Mouse (Mus musculus): ENCODE measurements at regions not wholly inside any gene's neighbourhood (a gene's known extent, or its start where the extent isn't known, plus 50 kb on each side); places are given as distances from the start of the nearest gene placed in this dataset.
"Not testable (repeated sequence)": the region's sequence is repeated elsewhere in the genome, so short reads cannot be mapped to it uniquely, and the experiment has no call there.

DNA sequence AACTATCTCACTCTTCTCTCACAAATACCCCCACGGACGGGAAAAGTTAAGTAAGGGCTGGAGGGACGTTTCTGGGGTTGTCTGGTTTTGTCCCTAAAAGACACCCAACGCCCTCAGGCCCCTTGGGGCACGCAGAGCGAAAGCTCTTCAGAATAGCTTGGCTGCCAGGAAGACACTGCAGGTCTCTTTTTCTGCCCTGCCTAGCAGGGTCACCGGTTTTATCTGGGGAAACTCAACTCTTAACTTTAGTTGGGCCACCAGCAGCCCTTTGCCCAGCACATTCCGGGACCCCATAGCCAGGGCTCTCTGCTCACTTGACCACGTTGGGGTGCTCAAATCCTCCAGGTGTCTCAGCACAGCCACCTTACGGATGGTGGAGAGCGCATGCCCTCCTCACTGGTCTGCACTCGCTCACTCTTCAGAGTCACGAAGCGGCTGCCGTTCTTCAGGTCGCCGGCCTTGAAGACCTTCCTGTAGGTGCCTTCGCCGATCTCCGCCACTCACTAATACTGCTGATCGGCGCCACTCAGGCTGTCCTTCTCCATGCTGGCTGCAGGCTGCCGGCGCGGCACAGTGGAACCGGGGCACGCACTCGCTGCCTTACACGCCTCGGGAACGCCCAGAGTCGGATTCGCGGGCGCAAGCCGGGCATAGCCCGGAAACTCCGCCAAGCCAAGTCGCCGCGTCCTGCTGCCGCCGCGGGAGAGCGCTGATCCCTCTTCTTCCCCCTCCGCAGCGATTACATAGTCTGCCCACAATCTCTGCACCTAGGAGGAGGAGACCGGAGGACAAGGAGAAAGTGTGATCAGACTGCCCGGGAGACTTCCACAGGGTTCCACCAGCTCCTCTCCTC, 83.0 kb downstream of the Ulbp1 start:
- DNase-seq (ENCODE audit: low spot score in 2 of 2): peak; percentile 7 to 23

DNA sequence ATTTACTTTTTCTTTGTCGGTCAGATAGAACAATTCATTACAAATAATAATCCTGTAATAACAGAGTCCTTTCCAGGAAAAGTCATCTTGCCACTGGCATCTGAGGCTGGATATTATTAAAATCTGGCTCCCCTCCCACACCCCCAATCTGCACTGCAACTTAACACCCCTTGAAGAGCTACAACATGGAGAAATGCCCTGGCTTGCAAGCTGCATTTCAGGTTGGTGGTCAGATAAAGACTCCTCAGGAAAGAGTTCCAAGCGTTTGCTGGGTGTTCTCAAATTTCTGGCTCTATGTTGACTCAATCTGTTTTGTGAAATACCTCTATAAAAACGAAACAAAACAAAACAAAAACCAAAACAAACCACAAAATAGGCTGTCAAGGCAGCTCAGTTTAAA, 114.6 kb downstream of the Ulbp1 start:
- DNase-seq (ENCODE audit: low spot score in 2 of 2): not testable (repeated sequence)

DNA sequence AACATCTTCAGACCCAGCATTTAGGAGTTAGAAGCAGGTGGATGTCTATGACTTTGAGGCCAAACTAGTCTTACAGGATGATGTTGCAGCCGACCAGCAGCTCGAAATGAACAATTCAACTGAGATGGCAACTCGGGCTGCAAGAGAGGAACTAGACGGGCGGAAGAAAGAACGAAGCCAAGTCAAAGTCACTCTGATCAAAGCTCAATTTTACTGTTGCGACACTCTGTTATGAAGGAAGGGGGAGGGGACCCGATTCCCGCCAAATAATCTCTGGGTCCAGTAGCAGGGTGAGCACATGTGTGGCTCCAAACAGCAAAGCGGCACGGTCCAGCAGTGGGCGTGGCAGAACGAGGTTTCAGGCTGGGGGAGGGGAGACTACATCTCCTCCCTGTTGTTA, 129.1 kb downstream of the Ulbp1 start:
- not testable (repeated sequence) for DNase-seq (ENCODE audit: low spot score in 2 of 2)

DNA sequence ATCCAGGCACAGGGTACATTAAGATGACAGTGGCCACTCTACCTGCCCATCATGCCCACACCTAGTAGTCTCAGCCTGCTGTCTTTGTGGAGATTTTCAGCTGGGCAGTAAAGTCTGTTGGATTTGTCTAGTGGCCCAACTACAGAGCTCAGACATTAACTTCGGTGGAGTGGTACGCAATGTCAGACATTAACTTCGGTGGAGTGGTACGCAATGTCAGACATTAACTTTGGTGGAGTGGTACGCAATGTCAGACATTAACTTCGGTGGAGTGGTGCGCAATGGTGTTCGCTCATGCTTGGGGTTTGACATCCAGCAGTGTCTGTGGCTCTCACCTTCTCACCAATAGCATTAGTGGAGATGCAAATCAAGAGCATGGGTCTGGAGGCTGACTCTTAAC, 129.7 kb downstream of the Ulbp1 start:
- DNase-seq (ENCODE audit: low spot score in 2 of 2): not testable (repeated sequence)

DNA sequence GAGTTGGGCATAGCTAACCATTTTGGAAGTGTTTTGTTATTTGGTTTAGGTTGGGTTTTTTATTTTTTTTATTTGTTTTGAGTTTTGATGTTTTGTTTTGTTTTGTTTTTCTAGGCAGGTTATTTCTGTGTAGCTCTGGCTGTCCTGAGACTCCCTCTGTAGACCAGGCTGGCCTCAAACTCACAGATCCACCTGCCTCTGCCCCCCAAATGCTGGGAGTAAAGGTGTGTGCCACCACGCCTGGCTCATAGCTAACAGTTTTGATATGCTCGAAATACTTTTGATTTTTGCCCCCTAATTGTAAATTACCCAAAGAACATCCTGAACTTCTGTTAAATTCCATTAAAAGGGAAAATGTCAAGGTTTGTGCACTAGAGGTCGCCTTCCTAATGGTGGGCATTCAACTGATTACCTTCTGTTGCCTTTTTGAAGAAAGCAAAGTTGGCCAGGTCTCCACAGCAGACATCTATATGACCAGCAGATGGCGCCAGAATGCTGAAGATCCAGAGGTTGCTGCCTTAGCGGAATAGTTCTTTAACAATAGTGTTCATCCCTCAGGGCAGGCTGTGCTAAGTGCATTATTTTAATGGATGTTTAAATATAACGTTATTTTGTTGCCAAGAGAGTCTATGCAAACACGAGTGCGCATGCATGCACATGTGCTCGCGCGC, 121.2 kb upstream of the Cnksr3 start:
- peak; percentile 15 to 59 for DNase-seq (ENCODE audit: low spot score in 2 of 2)

DNA sequence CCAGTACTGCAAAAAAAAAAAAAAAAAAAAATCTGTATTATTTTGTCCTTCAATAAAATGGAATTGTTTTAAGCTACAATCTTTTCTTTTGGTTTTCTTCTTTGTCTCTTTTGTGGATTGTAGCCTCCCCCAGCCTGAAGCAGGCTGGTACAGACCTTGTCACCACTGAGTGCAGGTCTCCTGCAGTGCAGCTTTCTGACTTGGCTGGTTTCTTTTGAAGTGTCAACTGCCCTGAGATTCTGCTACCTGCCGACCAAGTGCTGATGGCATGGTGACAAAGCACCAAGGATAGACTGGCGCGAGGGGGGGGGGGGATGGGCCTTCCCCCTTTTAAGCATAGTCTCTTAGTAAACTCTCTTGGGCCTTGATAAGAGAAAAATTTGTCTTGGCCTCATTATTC, 116.2 kb upstream of the Cnksr3 start:
- no peak for DNase-seq (ENCODE audit: low spot score in 2 of 2)

DNA sequence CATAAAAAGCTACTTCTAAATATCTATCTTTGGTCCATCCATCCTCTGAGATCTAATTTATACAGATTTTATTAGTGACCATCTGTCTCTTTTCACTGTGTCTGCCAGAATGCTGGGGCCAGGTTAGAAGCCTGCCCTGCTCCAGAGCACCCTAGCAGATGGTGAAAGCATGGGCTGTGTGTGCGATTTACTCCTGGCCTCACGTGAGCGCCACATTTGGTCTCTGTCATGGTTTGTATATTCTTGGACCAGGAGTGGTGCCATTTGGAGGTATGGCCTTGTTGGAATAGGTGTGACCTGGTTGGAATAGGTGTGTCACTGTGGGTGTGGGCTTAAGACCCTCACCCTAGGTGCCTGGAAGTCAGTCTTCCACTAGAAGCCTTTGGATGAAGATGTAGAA, 115.0 kb upstream of the Cnksr3 start:
- DNase-seq (ENCODE audit: low spot score in 2 of 2): not testable (repeated sequence)

DNA sequence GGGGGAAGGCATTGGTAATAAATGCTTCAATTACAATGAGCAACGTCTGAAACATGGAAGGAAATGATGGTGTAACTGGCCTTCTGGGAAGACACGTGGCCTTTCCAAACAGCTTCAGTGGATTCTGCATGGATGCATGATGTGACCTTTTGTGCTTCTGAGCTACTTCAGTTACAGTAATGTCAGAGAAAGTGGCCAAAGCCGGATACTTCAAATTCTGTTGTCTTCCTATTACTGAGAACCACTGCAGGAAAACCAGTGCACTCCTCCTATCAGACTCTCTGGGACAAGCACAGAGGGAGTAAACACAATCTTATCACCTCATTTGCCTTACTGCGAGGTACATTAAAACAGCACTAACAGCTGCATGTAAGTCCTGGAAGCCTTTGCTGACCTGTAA, 113.0 kb upstream of the Cnksr3 start:
- no peak for DNase-seq (ENCODE audit: low spot score in 2 of 2)

DNA sequence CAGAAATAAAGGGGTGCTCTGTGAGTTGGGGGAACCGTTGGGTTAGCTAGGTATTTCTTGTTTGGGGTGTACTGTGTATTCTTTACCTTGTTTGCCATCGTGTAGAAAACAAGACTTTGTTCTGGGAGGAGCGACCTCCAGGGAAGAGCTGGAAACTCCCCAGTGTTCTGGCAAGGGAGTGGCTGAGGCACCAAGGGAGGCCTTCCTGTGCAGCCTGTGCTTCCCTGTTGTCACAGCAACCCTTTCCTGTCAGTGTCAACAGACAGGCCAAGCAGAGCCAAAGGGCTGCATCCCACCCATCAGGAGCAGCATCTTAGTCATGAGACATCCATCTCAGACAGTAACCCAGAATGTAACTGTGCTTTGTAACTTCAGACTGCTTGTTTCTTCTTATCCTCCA, 111.2 kb upstream of the Cnksr3 start:
- DNase-seq (ENCODE audit: low spot score in 2 of 2): no peak

DNA sequence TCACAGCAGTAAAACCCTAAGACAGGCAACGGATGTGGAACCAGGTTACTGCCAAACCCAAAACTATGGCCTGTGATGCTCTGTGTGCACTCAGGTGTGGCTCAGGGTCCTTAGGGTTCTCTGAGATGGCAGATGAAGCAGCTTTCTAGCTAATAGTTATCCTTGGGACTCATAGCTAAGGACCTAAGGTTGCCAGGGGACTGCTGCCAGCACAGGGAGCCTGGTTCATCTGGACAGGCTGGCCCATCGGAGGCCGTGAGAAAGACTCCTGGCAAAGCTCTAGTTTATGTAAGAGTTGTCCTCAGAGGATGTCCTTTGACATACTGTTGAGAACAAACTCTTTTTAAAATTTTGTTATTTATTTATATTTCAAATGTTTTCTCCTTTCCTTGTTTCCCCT, 97.9 kb upstream of the Cnksr3 start:
- no peak for DNase-seq (ENCODE audit: low spot score in 2 of 2)

DNA sequence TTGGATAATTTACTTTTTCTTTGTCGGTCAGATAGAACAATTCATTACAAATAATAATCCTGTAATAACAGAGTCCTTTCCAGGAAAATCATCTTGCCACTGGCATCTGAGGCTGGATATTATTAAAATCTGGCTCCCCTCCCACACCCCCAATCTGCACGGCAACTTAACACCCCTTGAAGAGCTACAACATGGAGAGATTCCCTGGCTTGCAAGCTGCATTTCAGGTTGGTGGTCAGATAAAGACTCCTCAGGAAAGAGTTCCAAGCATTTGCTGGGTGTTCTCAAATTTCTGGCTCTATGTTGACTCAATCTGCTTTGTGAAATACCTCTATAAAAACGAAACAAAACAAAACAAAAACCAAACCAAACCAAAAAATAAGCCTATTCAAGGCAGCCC, 93.8 kb upstream of the Cnksr3 start:
- DNase-seq (ENCODE audit: low spot score in 2 of 2): not testable (repeated sequence)

DNA sequence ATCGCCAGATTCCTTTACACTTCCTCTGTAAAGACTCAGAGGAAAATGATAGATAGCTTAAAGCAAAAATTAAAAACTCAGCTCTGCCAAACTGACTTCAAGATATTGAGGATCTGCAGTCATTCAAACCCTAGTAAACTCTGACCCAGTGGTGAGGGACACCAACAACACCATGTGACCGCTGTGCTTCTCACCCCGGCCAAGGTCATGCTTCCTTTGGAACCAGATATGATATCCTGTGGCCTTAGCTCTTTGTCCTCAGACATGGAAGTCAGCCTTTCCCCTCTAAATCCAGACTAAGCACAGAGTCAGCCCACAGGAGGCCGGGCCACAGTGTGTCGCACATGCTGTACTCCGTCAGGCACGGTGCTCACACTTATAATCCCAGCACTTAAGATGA, 86.3 kb upstream of the Cnksr3 start:
- no peak for DNase-seq (ENCODE audit: low spot score in 2 of 2)

DNA sequence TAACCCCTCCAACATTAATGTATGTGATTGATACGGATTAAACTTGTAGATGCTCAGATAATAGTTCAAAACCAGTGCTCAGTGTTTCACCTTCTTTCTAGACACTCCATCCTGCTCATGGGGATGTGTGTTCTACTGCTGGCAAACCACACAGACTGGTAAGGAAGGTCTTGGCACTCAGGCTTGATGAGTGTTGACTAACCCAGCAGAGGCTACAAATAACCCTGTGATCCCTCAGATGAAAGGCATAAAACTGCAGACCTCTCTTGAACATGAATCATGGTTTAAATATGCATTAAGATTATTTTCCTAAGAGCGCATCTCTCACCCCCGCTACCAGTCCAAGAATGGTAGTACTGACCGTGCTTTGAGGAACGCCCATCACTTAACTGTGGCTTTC, 83.9 kb upstream of the Cnksr3 start:
- DNase-seq (ENCODE audit: low spot score in 2 of 2): no peak

DNA sequence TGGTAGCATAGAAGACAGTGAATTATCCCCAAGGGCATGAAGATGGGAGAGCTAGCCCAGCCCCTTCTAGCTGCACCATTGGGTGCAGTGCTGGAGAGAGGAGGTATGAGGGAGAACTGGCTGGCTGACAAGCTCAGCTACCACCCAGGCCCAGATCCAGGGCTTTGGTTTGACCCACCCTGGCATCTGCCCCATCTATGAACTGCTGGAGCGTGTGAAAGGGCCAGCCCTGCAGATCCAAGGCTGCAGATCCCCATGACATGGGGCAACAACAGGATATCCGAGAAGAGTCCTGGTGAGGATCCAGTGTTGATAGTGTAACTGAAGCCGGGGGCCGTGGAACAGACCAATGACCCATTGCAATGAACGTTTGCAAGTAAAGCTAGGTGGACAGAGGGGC, 81.2 kb upstream of the Cnksr3 start:
- DNase-seq (ENCODE audit: low spot score in 2 of 2): no peak

DNA sequence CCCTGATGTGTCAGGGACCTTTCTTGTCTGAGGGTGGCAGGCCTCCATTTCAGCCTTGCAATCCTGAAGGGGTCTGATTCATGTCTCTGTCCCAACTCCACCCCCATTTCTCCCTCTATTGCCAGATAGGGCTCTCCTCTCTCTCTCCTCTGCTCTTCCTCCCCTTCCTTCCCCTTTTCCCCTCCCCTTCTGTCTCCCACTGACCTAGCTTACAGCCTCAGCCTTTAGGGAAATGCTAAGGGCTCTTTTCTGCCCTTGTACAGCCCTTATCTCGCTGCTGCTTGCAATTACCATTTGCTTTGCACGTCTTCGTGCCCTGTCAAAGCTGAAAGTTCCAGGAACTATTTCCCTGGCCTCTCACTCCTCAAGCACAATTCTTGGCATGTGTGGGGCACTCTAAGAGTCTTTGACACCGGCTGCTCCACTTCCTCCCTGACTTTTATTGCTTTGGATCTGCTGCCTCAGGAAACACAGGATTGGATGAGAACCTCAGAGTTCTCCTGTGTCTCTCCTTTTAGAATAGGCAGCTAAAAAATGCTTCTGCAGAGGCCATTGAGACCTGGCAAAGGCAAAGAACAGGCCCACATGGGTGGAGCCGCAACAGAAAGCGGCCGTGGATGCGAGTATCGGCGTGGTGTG, 77.9 kb upstream of the Cnksr3 start:
- DNase-seq (ENCODE audit: low spot score in 2 of 2): no peak

DNA sequence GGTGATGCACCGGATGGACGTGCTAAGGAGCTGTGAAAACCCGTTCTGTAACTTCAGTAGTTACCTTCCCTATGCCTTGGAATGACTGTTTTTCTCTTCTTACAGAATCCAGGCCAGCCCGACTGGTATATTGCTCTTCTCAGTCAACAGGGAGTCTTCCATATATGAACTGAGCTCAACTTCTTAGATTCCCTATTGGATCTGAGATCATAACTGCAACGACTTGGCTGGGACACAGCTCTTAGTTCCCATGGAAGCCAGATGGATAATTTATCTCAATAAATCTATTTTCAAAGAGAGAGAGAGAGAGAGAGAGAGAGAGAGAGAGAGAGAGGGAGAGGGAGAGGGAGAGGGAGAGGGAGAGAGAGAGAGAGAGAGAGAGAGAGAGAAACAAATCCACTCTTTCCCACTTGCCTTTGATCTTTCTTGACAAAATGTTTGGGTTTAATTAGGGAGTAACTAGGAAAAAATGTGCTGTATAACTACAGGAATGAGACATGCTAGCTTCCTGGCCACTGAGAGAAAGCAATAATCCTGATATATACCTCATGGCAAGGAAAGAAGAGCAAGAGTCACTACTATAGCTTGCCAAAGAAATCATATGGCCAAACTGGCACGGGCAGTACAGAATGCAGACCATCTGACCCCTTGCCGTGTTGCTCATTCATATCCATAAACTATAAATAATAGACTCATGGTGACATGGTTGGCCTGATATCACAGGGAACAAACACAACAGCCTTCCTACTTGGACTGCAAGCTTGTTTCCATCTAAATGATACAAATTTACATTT, 73.3 kb upstream of the Cnksr3 start:
- DNase-seq (ENCODE audit: low spot score in 2 of 2): no peak

DNA sequence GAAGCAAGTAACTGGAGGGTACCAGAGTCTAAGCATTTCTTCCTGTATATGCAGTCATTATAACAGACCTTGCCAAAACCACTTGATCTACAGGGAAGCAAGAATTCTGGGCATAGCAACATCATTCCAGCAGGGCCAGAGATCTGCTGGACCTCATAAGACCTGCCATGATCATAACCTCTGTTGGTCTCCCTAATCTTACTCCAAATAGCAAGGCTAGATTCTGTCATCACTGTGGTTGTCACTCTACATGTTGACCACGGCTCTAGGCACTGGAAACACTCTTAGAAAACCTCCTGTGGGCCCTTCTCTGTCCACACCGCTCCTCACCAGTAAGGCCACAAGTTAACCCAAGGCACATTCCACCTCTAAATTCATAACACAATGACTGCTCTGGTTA, 68.4 kb upstream of the Cnksr3 start:
- no peak for DNase-seq (ENCODE audit: low spot score in 2 of 2)

DNA sequence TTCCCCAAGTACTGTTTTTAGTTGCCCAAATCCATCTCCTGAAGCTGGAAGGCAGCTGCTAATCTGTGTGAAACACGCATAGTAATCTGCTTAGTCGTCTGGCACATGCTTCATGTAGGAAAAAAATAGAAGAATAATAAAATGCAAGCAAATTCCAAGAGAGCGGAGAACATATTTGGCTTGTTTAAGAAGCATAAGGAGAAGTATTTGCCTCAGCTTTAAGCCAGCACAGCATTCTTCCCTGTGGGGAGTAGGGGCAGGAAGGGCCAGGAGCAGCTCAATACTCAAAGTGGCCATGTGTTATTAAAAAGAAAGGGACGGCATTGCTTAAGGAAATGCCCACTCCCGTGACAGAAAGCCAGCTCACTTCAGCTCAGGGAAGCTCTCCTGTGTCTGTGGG, 66.8 kb upstream of the Cnksr3 start:
- DNase-seq (ENCODE audit: low spot score in 2 of 2): no peak

DNA sequence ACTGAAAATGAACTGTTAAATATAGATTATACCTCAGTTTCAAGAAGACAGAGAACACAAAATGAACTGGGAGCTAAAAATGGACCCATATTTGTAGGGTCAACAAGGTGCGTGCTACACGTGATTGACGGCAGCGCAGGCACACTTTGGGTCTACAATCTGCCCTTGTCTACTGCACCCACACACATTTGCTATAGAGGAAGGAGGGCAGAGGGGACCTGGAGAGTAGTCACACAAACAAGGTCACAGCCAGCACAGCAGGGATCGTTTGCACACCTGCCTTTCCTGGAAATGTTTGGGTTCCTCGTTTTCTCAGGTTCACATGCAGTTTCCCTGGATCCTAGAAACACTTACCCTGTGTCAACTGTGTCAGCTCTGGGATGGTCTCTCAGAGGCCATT, 63.3 kb upstream of the Cnksr3 start:
- DNase-seq (ENCODE audit: low spot score in 2 of 2): no peak

DNA sequence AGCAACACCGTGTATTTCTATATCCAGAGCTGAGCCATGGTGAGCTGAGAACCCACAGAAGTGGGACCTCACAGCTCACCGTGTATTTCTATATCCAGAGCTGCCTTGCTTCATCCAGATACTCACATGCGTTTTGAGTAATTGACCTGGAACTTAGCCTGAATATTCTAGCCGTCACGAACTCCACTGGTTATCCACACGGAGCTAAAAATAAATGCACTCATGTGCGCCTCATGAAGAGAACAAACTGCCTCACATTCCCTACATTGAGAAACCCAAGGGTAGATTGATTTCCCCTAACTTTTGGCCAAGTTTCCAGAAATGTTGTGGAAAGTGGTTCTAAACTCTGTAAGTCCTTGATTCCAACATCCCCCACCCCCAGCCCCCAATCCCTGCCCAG, 62.4 kb upstream of the Cnksr3 start:
- no peak for DNase-seq (ENCODE audit: low spot score in 2 of 2)

DNA sequence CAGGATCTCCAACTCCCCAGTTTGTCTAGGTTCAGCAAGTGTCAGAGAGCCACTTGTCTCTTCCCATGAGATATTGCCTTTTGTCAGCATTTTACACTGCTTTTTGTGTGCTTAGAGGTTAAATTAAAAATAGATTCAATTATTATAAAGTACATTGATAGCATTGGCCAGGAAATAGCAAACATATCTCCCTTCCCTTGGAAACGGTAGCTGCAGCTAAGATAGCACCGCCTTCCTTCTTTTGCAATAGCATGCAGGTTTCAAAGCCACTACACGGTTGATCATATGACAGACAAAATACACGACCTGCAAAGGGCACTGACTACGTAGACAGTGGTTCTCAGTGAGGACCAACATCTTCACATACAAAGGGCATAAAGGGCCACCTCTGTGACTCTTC, 59.1 kb upstream of the Cnksr3 start:
- DNase-seq (ENCODE audit: low spot score in 2 of 2): no peak

DNA sequence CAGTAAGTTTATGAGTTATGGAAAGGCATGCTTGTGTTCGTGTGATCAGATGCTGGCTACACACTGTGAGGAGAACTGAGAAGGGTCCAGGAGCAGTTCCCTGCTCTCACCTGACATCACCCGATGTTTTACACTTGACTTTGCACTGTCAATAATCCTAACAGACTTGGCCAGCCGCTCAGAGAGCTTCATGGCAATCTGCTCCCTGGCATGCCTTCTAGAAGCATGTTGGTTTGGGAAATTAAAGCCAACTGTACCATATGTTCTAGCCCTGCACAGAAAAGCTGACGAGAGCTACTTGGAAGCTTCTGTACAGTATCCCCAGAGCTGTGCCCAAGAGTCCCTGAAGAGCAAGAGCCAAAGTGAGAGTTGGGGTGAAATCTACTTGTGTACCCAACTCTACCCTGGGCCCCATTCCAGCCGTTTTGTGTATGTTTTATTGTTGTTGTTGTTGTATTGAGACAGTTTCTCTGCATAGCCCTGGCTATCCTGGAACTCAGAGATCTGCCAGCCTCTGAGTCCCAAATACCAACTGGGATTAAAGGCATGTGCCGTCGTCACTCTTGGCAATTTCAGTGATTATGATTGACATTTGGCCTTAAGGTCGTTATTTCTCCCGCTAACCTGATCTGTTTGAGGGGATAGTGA, 56.5 kb upstream of the Cnksr3 start:
- DNase-seq (ENCODE audit: low spot score in 2 of 2): no peak

All from thymus, postnatal 10 days (tissue).